Mouse (Mus musculus) lung, postnatal 36 days (tissue): Measurements from ENCODE around the gene Mrps18c.

Source experiments
- DNase-seq: peaks from one replicate; pipeline ENCODE4 v3.0.0; 2022; ENCODE audit warnings: mixed read lengths

Gene Mrps18c

DNA sequence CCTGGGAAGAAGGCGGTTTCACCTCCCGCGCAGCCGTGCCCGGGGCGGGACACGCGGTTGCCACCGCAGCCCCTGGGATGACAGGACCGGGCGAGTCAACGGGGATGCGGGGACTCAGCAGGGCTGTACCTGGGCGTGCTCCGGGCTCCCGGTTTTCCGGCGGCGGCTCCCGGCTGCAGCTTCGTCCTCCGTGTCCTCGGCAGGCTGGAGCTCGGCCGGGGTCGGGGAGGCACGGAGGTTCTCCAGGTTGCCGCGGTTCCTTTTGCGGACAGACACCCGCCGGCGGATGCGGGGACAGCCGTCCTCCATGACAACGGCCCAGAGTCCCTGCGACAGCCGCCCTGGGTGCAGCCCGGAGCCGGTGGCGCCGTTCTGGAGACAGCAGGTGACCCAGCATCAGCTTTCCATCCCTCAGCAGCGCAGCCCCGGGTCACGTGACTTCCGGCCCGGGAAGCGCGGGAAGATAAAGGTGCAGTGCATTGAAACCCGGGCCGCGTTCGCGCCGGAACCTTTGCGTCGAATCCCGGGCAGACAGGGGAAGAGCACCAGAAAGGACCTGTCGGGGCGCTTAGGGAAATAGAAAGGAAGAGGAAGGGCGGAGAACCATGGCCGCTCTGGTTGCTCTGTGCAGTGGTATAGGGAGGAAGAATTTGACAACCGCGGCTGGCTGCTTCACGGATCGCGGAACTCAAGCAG, at the start of gene Mrps18c, which contains the start of gene Helq:
Mrps18c (plus strand) TSS at position 463 of the 696 bp plus-strand sequence.
Helq (minus strand) TSS at position 434 of the 696 bp plus-strand sequence.
- peak; percentile 91 for DNase-seq

DNA sequence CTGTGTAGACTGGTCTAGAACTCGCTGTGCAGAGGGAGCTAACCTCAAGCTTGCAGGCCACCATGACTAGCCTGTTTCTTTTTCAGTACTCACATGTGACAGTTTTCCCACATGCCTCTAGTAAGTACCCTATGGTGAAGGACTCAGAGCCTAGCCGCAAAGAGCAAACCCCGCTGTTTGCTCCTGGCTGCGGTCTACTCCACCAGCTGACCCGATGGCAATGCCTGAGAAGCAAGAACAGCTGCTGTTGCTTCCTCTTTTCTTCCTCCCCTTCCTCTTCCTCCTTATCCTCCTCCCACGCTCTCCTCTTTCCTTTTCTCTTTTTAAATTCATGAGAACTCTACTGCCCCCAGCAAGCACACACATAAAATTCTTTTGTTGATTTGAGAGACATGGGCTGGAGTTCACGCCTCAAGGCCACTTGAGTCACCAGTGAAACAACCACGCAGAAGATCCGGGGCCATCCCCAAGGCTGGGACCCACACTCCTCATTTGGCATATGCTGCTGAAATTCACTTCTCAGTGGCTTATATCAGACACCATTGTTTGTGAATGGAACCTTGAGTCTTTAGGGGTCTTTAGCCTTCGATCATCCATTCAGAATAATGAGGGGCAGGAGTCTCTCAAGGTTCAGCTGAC, 47.7 kb upstream of the Mrps18c start:
- DNase-seq = peak; percentile 17

DNA sequence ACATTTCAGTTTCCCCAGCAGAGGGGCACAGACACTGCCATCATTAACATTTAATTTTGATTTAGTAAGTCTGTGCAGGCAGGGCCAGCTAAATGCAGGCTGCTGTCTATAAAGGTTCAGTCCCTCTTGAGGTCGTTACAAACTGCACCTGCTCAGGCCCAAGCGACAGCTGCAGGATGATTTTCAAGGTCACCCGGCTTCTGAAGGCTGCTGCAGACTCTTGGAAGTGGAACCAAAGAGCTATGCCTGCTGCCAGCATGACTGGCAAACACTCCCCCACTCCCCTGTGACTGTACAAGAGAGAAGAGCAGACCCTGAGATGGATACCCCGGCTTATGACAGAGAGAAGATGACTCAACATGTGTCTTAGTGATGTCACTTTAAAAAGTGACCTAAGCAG, 46.8 kb upstream of the Mrps18c start:
- no peak for DNase-seq

DNA sequence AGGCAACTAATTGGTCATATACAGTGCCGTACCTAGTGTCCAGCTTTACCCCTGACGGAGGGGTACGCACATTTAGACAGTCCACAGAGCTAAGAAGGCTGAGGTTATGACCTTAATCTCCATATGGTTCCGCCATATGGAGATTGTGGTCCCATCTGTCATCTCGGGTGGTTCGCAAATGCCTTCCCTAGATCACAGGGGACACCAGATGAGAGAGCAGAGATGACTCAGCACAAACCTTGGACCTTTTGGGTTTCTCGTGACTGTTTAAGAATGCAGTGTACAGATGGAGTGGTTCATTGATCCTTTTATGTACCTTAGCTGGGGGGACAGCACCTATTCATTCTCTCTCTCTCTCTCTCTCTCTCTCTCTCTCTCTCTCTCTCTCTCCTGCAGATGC, 45.0 kb upstream of the Mrps18c start:
- DNase-seq = no peak

DNA sequence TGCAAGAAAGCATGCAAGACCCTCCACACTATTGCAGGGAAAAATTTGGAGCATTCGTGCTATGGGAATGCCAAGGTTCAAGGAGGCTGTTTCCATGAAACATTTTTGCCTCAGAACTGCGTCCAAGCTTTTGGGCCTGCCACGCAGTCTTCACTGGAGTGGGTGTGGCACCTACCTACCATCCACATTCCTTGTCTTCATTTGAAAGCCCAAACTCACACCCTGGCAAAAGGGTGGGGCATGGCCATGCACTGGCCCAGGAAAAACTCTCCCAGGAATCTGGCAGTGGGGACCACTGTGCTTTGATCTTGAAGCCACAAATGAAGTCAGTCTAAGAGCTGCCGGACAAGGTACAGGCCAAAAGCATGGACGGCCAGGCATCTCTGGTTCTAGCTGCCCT, 40.3 kb upstream of the Mrps18c start:
- no peak for DNase-seq

DNA sequence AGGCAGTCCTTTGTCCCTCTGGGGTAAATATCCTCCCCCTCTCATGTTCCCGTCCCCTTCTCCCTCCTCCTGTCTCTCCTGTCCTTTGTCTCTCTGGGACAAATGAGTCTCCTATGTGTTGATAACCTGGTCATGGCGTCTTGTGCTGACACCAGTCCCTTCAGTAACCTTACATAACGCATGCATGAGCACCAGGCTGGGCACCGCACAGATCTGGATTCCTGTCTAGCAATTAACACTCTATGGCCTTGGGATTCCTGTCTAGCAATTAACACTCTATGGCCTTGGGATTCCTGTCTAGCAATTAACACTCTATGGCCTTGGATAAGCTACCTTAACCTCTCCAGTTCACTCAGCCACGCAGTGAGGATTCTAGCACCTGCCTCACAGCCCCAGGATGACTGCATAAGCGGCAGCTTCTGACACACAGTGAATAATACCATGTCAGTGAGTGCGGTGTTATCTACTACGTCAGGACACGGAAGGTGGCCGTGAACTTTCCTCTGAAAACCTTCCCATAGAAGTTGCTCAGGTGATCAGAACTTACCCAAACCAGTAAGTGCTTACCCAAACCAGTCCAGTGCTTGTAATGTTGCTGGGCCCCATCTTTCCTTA, 38.3 kb upstream of the Mrps18c start:
- DNase-seq = no peak

DNA sequence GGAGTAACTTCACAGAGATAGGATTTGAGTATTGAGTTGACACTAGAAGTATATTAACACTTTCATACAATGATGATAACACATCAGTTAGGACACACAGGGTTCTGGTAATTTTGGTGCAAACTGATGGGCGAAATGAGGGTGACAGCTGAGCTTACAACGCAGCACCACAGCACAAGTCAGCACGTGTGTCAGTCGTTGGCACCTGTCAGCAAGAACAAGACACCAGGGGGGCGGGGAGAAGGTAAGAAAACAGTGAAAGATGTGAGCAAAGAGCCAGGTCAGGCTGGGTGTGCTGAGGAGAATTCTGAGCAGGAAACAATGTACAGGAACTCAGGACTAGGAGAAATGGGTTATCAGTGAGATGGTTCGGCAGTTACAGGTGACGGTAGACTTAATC, 36.7 kb upstream of the Mrps18c start:
- no peak for DNase-seq

DNA sequence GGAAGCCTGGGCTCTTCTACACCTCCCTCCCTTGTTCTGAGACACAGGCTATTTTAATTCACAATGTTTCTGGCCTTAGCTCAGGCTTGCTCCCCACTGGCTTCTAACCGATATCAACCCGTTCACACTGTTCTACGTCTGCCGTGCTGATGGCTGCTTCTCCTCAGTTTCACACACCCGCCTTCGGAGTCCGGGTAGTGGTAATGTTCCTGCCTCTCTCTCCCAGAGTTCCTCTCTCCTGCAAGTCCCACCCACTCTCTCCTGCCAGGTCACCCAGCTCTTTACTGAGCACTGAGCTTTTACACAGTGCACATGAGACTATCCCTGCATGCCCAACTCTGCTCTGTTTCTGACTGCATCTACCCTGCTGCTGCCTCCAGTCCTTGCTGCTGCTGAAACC, 32.4 kb upstream of the Mrps18c start:
- no peak for DNase-seq

DNA sequence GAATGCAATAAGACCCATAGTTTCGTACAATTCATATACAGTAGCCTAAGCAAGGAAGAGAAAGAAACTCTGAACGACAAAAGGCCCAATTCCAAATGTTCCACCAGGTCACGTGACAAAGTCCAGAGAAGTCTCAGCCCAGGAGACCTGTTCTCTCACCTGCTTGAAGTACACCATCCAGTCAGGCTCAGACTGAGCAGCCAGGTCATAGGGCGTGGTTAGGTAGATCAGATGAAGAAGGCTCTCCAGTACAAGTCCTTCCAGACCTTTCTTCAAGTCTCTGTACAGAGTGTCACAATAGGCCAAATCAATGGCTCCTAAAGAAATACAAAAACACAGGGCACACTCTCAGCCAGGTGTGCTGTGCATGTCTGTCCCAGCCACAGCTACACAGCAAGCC, 26.9 kb upstream of the Mrps18c start:
- DNase-seq = no peak

DNA sequence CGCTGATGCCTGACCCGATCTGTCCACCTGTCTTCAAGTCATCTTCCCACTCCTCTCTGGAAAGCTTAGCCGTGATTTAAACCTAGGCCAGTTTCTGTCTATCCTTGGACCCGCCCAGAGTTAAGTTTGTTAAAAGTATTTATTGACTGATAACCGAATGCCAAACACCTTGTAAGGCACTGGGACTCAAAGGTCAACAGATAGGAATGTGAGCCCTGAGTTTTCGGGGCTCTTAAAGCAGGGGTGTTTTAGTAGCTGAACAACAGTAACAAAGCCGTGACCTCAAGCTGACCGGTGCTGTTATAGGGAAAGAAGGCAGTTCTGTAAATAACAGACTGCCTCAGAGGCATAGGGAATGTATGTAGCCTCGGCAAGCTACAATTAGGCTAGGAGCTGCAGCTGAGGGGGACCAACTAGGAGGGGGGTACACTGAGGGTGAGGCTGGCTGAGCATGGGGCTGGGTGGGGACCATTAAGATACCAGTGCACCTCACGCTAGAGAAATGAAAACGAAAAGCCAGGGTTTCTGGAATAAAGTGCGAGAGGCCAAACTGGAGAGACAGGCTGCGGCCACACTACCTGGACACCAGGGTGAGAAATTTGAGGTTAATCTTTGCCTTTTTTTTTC, 22.5 kb upstream of the Mrps18c start:
- no peak for DNase-seq

DNA sequence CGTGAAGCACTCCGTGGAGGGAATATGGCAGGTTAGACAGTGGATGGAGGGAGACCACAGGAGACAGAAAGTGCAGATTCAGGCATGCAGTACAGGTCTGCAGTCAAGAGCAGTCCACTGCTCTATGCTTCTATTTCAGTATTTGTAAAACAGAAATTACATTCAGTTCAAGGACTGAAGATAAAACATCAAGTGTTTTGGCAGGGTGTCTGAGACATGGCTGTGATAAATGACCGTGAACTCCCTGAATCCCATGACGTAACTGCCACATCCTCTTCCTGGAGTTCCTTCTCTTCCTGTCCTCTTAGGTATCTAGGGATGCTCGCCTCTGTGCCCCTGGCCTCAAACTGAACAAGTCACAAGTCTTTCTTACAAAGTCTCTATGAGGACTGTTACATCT, 21.5 kb upstream of the Mrps18c start:
- no peak for DNase-seq

DNA sequence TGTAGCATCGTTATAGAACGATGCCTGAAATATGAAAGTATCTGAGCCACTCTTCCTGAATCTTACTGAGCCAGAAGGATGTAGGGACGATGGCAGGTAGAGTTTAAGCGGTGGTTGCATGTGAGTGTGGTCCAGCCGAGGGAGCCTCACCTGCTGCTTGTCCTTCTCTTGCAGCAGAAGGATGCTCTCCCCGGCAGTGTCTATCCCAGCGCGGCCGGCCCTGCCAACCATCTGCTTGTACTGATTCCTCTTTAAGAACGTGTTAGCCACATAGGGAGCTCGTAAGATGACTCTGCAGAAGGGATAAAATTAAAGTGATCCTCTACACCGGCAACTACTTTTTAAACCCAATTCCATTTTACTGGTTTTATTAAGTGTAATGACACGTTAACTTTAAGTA, 19.4 kb upstream of the Mrps18c start:
- no peak for DNase-seq

DNA sequence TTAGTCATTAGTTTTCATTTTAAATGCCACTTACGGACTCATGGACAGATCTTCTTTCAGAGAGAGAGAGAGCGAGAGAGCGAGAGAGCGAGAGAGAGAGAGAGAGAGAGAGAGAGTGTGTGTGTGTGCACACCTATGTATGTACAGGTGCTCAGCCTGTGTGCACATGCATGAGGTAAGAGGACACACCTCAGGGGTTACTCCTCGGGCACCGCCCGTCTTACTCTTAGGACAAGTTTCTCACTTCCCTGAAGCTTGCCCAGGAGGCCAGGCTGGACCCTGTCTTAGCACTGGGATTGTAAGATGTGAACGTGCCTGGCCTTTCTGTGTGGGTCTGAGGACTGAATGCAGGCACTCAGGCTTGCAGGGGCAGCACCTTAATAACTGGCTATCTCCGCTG, 10.9 kb upstream of the Mrps18c start:
- no peak for DNase-seq

DNA sequence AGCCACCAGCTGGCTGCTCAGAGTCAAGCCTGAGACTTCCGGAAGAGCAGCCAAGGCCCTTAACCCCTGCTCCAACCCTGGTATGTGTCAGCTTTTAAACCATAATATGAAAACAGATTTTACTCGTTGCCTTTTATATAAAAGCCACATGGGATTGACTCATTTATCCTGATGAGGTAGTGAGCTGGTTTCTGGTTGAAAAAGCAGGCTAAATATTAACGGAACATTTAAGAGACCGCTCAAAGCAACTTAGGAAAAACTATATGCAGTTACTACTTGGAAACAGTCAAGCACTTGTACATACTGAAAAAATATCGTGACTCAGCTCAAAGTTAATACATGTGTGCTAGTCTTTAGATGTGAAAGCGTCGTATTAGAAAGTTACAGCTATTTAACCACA, 6.2 kb upstream of the Mrps18c start:
- no peak for DNase-seq

DNA sequence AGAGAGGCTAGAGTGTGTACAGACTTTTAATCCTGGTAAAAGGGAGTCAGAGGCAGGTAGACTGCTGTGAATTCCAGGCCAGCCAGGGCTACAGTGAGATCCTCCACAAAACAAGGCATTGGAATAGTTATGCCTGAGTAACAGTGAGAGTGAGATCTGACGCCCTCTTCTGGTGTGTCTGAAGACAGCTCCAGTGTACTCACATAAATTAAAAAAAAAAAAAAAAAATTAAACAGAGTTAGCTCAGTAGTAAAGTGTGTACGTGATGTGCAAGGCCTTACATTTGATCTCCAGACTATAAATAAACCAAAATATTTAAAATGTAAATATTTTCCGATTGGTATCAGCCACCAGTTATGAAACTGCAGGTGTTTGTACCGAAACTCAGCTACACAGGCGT, 4.3 kb upstream of the Mrps18c start:
- no peak for DNase-seq

DNA sequence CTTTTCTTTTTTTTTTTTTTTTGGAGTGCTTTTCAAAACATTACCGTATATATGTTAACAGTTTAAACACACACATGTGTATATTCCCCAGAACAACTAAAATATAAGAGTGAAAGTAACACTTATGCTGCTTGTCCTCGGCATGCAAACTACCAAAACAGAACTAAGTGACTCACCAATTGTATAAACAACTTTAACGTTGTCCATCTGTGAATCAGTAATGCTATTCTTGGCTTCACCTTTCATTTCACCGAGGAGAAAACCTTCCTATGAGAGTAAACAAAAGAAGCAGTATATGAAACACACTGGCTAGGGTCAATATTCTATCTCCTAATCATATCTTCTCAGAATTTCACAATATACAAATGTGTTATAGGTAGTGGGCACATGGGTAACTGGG, 19.9 kb downstream of the Mrps18c start:
- no peak for DNase-seq

DNA sequence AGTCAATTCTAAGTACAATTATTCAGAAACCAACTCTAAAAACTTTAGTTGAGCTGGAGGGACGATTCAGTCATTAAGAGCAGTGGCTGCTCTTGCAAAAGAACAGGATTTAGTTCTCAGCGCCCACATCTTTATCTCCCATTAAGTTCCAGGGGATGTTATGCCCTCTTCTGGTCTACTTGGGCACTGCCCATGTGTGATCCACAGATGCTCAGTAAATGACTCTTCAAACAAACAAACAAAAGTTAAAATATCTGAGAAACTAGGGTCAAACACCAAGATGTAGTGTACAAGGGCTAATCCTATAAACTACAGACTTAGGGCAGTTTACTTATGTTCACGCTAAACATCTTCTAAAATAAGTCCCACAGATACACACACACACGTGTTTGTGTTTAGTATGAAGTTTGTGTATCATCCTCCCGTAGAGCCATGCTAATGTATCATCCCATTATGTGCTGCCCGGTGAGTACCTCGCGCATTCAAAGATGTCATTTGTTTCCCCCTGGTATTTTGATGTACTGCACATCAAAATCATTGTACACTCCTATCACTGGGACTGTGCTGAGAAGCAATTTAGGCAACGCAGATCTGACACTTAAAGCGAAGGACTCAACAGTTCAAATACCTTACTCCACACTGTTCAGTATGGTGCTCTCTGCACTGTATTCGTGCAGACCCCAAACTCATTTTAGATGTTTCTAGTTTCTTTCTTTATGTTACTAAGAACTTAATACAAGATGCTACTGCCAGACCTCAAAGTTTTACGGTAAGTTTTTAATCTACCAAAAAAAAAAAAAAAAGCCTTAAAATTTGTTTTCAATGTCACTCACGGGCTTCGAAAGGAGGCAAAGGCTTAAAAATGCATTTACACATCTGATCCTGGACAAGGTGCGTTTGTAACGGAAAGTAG, 21.4 kb downstream of the Mrps18c start:
- DNase-seq = peak; percentile 23

DNA sequence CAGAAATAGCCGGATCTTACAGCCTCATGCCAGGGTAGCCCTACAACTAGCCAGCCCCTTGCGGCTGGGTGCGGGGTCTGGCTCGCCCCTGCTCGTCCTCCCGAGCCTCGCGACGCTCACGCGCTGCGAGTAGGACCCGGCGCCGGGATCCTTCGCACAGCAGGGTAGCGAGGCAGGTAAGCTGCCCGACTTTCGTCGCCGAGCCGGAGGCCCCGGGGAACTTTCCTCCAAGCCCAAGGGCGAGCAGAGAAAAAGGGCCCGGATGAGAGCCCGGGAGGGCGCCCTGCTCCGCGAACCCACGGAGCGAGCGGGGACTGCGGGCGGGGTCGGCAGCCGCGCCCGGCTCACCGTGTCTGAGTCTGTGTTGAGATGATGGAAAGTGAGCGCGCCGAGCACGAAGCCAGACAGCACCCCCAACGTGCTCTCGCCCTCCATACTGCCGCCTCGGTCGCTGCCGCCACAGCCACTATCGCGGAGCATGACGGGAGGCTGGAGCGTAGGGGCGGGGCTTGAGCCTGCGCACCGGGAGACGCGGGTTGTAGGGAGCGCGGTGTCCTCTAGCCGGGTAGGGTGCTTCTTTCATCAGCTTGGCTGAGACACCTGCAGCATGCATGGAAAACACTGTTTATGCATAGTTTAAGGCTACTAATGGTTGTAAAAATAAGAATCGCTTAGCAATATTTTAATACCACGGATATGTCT, 22.2 kb downstream of the Mrps18c start, which contains the start of gene Abraxas1:
Abraxas1 (minus strand) TSS at position 483 of the 702 bp plus-strand sequence.
- DNase-seq = peak; percentile 91

DNA sequence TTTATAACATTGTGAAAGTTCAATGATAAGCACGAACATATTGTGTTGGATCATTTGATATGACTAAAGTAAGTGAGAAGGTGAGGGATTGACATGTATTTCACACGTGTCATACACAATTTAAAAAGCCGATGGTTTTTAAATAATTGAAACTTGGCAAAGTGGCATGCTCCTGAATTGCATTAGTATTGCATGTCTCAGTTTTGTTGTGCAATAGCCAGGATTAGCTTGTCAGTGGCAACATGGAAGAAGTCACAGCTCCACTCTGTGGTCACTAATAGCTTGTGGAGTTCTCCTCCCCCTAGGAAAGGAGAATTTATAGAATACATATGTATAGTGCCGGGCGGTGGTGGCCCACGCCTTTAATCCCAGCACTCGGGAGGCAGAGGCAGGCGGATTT, 22.9 kb downstream of the Mrps18c start:
- peak; percentile 37 for DNase-seq

DNA sequence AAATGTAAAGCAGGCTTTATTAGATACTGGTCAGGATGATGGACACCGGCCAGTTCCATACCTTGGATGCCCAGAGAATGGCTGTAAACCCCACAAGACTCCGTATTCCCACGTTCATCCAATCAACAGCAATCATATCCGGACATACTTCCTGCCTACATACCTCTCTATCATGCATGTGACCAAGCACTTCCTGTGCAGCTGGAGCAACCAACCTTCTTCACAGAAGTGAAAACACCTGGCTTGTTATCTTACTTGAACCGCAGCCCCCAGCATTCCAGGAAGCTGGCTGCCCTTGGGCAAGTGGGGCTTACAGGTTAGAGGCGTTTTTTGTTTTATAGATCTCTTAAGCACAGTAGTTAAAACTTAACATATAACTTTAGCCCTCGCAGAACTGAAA, 24.4 kb downstream of the Mrps18c start:
- DNase-seq = no peak

DNA sequence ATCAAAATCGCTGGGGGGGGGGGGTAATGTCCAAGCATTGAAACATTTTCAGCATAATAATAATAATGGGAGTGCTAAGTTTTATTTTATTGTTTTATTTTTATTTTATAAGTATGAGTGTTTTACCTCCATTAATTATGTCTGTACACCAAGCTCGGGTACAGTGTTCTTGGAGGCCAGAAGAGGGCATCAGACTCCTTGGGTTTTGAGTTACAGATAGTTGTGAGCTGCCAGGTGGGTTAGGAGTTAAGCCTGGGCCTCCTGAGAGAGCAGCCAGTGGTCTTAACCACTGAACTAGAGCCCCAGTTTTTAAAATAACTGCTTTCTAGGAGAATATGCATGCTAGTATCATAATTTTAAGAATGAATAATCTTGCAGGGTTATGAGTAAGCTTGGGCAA, 27.5 kb downstream of the Mrps18c start:
- peak; percentile 25 for DNase-seq

DNA sequence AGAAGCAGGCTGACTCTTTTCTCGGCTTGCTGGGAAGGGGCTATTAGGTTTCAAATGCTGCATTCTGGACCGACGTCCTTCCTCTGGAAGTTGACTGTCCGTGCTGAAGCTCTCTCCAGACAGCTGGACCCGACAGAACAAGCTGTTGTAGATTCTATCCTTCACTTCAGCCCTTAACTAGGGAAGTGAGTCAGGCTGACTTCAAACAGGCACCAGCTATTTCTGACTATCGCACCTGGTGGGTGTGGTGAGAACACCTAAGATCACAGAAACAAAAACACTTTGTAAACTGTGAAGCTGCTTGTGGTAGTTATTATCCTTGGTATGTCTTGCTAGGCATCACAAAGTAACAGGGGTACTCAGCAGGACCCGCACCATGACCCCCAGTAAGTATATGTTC, 28.1 kb downstream of the Mrps18c start:
- DNase-seq = no peak
